Mouse (Mus musculus) right cerebral cortex, postnatal 14 days (tissue): ENCODE data around the gene Polh.

Experiments
- DNase-seq: peaks from one replicate; pipeline ENCODE4 v3.0.0; 2022

The Polh gene

DNA sequence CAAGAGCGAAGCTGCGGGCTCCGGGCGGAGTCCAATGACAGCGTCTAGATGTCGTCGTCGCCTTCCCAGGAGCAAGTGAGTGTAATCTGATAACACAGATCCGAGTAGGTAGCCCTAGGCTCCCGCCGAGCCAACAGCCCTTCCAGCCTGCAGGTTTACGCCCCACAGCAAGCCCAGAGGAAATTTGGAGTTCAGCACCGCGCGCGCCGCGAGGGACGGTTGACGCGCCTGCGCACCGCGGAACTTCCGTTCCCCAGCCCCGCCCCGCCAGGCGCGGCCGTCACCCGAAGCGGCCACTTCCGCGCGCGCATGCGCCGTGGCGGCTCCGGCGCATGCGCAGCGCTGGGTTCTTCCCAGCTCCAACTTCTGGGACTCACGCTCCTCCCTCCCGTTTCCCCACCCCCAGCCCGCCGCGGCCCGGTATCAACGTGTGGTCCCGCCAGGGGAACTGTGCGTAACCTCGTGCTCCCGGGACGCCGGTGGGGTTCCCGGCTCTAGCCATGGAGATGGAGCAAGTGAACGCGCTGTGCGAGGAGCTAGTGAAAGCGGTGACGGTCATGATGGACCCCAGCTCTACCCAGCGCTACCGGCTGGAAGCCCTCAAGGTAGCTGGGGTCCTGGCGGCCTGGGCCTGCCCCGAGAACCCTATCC lies at the start of gene Polh, which contains the start of gene Xpo5:
Gene Polh (minus strand): TSS at position 225 of the 651 bp plus-strand sequence.
Gene Xpo5 (plus strand): TSS at position 362 of the 651 bp plus-strand sequence.
- DNase-seq = peak; percentile 91

DNA sequence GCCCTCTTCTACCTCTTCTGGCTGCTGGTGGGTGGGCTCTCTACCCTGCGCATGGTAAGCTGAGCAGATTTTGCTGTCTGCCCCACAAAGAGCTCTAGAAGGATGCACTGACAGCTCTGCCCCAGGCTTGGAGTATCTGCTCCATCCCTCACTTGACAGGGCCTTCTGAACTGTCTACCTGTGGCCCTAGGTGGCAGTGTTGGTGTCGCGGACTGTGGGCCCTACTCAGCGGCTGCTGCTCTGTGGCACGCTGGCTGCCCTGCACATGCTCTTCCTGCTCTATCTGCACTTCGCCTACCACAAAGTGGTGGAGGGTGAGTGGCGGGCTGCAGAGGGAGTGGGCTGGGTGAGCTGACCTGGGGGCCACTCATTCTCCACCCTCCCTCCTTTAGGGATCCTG lies 48.7 kb upstream of the Polh start:
- no peak for DNase-seq

DNA sequence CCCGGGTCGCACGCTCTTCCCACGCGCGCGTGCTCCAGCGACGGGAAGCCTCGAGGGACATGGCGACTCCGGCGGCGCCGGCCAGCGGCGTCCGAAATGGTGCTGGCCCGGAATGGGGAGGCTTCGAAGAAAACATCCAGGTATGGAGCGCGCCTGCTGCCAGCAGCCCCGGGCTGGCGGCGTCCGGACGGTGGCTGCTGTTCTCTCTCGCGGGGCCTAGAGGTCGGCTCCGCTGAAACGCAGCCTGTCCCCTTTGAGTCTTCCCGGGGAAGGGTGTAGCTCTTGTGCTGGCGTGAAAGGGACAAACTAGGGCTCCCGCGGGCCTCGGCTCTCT lies 45.7 kb upstream of the Polh start:
- no peak for DNase-seq

DNA sequence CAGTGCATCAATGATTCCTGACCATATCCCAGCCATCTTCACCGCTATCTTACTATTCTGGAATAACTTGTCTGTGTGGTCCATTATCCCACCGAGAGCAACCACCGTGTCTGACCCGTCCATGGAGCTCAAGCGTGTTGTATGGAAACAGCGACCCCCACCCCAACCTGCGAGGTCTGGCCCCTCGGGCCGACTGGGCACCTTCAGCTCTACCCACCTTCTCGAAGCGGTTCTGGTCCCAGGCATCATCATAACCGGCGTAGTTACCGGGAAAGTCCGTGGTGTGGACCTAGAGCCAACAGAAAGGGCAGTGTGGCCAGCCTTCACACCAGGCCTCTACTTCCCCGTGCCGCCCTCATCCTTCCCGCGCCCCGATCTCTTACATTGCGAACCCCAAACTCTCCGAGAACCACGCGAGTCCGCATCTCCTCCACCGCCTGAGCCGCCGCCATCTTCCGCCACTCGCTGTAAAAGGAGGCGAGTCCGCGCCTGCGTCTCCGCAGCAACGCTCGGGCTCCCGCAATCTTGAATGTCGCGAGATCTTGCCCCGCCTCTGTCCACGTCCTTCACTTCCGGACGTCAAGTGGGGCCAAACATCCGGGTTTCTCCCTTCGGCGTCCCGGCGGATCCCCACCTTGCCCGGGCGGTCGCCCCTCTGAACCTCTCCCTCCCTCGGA lies 45.2 kb upstream of the Polh start, which contains the start of the genes Polr1c and Yipf3:
Gene Polr1c (minus strand): TSS at position 543 of the 677 bp plus-strand sequence.
Gene Yipf3 (plus strand): TSS at position 569 of the 677 bp plus-strand sequence.
- peak; percentile 96 for DNase-seq

DNA sequence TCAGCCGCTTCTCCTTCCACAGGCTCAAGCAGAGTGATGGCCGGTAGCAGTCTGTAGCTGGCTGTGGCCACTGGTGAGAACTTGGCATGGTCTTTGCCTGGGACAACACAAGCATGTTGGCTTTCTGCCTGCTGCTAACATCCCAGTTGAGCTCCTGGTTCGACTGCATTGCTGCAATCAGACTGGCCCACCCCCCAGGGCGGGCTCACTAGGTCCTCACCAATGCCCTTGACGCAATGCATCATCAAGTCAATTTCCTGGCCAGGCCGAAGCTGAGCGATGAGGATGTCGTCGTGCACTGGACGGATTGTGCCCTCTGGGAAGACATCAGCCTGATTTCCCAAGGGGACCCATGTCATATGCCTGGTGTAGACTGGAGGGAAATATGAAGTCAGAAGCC lies 42.1 kb upstream of the Polh start:
- no peak for DNase-seq

DNA sequence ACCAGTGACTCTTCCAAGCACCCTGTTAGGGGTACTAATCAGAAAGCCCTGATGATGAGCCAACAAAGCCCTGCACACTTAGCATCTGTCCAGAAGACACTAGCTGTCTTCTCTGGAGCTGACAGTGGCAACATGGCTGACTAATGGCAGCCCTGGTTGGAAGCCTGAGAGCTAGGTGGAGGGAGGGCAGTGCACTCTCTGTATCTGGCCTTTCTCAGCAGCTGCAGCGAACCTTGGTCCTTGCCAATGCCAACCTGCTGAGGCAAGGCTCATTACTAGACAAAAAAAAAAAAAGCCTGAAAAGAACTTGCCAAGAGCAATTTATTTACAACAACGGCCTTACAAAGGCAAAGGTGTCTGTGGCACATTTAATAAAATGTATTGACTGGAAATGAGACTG lies 41.2 kb upstream of the Polh start:
- no peak for DNase-seq

DNA sequence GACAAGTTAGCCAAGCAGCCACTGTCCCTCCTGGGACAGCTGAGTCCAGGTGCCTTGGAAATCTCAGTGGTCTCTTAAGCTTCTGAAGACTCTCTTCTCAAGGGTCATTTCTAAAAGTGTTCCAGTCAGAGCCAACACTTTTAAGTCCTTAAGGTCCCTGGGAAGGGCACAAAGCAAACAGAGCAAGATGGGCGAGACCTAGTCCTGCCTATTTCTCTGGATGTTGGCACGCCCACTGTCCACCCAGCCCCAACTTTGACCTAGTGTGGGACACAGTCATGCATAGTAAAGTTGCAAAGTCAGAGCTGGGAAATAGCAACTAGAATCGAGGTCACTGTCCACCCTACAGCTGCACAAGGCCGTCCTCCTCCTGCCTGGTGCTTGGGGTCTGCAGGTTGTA lies 40.5 kb upstream of the Polh start:
- DNase-seq = no peak

DNA sequence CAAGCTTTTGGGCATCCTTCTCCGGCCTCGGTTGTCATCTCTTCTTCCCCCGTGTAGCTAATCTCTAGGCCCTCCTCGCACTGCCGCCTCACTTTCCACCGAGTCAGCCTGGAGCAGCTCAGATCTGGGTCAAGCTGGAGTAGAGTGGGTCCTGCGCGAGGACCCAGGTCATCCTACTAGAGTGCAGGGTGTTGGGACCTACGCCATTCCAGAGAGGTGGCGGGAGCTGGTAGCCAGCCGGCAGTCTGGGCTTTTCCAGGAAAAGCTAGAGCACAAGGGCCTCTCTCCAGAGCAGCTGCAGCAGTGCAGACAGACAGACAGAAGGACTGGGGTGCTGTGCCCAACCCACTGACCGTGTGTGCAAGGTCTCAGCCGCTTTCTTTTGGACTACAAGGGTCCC lies 39.8 kb upstream of the Polh start:
- DNase-seq = no peak

DNA sequence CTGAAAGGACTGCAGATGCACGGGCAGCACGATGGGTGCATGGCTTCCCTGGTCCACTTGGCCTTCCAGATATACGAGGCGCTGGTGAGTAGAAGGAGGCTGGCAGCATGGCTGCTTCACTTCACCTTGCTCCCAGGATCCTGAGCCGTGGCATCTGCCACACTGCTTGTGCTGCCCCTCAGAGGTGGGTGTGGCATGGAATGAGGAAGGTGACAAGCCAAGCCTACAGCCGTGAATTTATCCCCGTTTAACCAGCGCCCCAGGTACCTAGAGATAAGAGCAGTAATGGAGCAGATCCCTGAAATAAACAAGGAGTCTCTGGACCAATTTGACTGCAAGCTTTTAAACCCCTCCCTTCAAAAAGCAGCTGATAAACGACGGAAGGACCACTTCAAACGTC lies 39.0 kb upstream of the Polh start:
- no peak for DNase-seq

DNA sequence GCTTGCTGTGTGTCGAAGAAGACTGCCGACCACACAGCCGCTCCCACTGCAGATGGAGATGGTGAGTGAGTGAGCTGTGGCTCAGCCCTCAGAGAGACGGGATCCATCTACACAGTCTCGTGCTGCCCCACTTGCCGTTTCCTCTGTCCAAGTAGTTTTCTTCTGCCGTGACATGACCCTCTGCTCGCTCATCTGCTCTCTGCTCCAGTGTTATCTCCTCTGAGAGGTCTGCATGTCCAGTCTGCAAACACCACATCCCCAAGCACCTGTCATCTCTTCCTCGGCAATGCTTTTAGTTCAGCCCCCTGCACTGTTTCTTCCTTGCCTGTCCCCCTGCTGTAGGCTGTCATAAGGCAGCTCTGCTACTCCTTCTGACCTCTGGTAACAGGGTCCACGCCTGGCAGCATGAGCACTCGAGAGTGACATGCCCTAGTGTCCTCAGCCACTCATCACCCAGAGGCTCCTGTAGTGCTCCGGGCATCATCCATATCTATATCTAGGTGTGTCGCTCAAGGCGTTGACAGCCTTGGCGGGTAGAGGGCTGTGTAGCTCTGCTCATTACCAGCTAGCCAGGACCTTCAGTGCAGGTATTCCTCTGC lies 37.2 kb upstream of the Polh start:
- DNase-seq = no peak

DNA sequence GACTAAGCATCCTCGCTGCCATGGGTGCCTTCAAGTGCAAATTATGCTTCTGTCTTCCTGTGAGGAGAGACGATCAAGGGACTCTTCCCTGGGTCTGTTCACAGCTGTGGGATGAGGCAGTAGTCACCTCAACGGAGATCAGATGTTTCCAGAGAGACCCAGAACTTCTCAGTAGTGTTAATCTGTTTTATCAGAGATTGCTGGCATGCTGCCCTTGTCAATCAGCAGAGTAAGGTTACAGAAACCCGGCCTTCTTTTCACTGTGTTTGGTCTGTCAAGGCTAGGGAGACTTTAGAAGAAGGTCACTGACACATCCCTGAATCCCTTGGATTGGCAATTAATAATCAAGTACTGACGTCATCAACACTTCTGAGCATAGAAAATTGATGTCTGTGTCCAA lies 35.0 kb upstream of the Polh start:
- no peak for DNase-seq

DNA sequence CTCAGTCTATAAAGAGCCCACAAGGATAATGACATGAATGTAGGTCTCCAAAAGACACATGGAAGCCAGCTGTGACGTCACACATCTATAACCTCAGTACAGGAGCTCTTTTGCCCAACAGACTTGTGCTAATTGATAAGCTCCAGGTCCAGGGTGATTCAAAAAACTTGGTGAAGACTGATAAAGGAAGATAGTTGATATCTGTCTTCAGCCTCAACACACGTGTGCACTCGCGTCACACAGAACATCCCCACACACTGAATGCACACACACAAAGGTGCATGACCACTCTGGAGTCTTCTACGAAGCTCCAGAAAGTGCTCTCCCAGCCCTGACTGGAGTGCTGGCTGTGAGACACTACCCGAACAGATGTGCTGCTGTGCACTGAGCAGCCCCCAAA lies 34.6 kb upstream of the Polh start:
- DNase-seq = no peak

DNA sequence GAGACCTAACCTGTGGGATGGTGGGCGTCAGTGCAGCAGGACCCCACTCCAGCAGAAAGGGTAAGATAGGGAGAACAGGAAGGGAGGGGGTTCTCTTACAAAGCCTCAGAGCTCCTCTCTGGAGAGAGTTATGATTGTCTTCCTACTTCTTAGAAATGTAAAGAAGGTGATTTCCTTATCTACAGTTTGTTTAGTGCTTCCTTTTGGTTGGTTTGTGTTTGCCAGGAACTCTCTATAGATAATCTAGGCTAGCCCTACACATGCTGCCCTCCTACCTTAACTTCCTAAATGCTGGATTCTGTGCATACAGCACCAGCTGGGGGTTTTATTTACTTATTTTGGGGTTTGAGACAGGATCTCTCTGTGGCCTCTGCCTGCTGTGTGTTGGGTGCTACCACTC lies 33.6 kb upstream of the Polh start:
- no peak for DNase-seq

DNA sequence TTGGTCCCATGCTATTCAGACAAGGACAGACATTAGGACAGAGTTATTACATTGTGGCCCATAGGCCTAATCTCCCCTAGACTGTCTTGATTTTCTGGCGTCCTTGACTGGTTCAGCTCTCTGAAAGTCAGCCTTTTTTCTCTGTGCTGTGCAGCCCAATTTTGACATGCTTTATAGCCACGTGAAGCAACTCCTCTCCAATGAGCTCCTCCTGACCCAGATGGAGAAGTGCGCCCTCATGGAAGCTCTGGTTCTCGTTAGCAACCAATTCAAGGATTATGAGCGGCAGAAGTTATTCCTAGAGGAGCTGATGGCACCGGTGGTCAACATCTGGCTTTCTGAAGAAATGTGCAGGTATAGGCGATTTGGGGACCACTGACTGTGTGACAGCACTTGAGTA lies 25.1 kb upstream of the Polh start:
- DNase-seq = no peak

DNA sequence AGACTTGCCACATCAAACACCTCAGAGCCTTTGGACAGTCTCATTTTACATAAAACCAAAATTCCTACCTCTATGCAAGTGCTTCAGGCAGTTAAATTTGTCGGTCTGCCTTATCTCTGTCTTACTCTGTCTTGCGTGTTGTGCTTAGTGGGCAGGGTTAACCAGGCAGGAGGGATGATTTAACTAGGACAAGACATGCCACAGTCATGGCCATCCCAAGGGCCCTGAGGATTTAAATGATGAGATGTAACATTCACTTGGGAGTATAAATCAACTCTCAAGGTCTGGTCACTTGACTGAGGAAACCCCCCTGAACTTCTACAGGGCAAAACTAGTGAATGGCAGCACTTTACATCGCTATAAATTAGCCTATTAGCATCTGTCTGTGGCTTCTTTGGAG lies 19.2 kb upstream of the Polh start:
- no peak for DNase-seq

DNA sequence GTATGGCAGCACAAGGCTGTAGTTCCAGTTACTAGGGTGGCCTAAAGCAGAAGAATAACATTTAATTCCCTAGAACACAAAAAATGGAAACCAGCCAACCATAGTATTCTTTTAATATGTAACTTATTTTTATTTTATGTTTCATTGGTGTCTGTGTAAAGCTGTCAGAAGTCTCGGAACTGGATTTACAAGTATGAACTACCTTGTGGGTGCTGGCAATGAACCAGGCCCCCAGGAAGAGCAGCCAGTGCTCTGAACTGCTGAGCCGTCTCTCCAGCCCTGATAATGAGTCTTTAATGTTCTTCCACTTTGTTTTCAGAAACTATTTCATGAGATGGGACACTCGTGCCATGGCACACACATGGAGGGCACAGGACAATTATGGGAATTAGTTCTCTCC lies 8.1 kb upstream of the Polh start:
- no peak for DNase-seq

DNA sequence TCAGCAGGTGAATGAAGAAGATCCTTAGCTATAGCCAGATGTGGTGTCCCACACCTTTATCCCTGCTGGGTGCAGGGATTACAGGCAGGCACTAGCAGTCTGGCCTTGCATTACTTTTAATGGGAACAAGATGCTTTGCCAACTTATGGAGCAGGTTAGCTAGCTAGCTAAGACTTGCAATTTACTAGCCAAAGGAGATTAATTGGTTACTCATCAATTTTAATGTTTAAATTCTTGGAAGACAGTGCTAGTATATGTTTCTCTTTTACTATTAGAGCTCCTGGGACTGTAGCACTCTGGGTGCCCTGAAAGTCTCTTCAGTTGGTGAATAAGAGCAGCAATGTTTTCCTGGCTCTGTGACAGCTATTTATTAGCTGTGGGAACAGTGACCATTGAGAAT lies 4.2 kb upstream of the Polh start:
- DNase-seq = no peak

DNA sequence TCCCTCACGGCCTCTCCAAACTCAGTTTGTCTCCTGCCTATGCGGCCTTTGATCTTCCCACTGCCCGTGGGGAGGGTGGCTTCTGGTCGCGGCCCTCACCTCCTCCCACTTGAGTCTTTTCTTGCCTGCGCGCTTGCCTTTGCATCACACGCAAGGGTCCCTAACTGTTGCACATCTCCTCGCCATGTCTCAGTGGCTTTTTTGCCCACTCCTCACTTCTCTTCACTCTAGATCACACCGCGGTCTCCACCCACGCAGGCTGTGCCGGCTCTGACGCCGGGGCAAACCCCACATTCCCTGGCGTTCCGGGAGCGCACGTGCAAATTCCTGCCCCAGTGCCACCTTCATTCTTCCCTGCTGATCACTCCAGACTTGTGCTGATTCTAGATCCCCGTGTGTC lies 633 bp upstream of the Polh start:
- DNase-seq = peak; percentile 28

DNA sequence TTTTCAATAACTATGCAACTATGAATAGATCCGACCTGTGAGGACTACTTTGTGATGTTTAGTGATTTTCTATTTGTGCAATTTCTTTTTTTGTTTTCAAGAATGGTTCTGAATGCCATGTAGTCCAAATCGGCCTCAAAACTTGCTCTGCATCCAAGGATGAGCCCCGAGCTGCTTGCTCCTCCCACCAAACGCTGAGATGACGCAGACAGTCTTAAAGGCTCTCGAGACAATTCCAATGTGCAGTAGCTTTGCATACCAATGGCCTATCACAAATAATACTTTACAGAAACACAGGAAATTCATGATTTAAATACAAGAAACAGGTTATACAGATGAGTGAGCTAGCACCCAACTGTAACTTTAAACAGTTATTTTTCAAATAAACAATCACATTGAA lies 1.3 kb downstream of the Polh start:
- DNase-seq = no peak

DNA sequence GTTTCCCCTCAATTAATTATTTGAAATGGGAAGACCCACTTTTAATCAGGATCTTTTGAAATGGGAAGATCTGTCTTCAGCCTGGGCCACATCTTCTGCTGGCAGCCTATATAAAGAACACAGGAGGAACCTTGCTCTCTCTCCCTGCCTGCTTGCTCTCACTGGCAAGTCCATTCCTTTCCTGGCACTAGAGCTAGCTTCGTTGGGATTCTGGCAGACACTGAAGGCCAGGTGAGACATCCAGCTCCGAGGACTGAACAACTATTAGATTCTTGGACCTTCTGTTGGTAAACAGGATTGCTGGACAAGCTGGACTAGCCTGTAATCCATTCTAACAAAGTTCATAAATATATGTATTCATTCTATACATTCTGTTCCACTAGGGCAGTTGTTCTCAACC lies 13.6 kb downstream of the Polh start:
- DNase-seq = no peak

DNA sequence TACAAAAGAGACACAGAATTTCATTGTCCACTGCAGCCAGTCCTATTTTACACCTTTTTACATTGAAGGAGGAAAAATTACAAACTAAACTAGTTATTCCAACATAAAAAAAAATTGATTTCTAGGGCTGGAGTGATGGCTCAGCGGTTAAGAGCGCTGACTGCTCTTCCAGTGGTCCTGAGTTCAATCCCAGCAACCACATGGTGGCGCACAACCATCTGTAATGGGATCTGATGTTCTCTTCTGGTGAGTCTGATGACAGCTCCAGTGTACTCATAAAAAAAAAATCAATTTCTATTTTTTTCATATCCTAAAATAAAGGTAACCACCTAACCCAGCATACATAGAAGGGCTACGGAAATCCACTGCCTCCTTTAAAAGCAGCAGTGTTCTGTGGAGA lies 20.2 kb downstream of the Polh start:
- no peak for DNase-seq

DNA sequence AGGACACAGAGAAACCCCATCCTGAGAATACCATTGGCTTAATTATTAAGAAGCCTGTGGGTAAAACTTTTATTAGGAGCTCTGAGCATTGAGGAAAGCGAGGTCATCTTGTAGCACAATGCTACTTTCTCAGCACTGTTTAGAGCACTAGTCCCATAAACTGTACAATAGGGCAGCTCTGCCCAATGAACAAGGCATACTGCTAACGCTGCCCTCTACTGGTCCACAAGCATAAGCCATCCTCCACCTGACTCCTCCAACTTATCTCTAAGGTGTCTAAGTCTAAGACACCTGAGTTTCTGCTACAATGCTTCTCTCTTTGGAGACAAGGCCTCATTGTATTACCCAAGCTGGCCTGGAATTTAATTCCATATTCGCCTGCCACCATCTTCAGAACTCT lies 31.9 kb downstream of the Polh start:
- no peak for DNase-seq

DNA sequence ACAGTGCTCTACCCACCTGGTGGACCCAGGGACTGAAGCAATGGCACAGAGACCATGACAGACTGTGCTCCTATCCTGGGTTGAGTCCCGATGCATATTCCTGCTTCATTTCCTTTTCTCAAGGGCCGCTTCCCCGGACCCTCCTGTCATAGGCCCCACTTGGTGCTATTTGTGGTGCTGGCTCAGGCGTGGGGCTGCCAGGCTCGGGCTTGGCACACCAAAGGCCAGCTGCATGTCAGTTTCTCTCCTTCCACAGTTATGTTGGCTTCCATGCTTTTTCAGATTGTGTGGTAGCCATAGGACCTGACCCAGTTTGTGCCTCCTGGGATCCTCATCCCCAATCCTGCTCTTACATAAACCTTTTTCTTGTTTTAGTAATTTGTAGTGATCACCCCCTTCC lies 33.7 kb downstream of the Polh start:
- no peak for DNase-seq

DNA sequence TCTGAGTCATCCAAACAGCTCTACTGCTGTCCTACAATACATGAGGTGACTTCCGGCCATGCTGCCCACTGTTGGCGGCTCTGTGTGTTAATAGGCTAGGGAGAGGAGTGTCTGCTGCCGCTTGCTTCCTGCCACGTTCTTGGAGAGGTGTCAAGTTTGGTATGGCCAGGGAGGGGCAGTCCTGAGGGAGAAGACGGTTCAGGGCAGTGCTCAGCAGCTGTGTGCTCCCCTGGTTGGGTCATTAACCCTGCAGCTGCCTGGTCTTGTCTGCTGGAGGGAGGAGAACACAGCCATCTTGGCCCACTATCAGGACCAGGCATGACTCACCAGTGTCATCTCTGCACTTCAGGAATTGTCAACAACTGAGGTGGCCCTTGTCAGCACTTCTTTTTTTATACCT lies 34.1 kb downstream of the Polh start:
- no peak for DNase-seq

DNA sequence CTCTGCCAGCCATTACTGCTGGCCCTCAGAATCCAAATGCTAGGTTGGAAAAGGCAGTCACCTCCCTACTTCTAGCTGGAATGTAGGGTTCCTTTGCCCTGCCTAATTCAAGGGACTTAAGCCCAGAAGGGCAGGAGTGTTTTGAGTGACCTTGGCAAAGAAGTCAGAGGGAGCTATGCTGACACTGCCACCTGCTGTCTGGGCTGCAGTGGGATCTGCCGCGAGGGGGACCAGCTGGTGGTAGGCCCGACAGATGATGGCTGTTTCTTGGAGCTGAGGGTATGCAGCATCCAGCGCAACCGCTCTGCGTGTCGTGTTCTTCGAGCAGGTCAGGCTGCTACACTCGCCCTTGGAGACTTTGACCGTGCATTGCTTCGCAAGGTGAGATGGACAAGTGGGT lies 35.4 kb downstream of the Polh start:
- DNase-seq = no peak
